Mouse (Mus musculus) liver, adult 2 months (tissue): ENCODE data around the gene Rad51b.

Experiments used
- CTCF ChIP-seq: fragments of 200-500 bp; IDR thresholded peaks from 2 replicates; pipeline ENCODE4 v1.5.1; 2011; ENCODE audit warnings: low read depth, low read length, control low read depth
- POLR2A ChIP-seq: fragments of 200-500 bp; IDR thresholded peaks from 2 replicates; pipeline ENCODE4 v1.6.1; 2011; ENCODE audit warnings: low read length, control low read depth; ENCODE audit not compliant: insufficient read depth; ENCODE audit errors: extremely low read depth

GRCm38 (mm10) chr12:79695832-79696434, 398.9 kb downstream of the Rad51b start:
- TF ChIP-seq CTCF (no peak), POLR2A (no peak)
